Mouse (Mus musculus) testis, postnatal 10 days (tissue): ENCODE measurements around the gene Sh3bp5.
"Not testable (repeated sequence)": the region's sequence is repeated elsewhere in the genome, so short reads cannot be mapped to it uniquely, and the experiment has no call there.

ENCODE experiments used
- DNase-seq: peaks from one replicate; pipeline ENCODE4 v3.0.0; 2021; ENCODE audit warnings: low spot score

Gene Sh3bp5

GRCm38 (mm10) chr14:31435930-31436693 is at the start of gene Sh3bp5:
TSS of gene Sh3bp5 (minus strand) at chr14:31436078.
- peak; percentile 95 for DNase-seq

GRCm38 (mm10) chr14:31482417-31482816 is 46.5 kb upstream of the Sh3bp5 start:
- no peak for DNase-seq

- DNase-seq = no peak
These were observed 37.4 kb upstream of the Sh3bp5 start for GRCm38 (mm10) chr14:31473297-31473696.

- peak; percentile 78 for DNase-seq
These were observed 36.7 kb upstream of the Sh3bp5 start for GRCm38 (mm10) chr14:31472451-31473061.

- no peak for DNase-seq
These were observed 33.8 kb upstream of the Sh3bp5 start for GRCm38 (mm10) chr14:31469711-31470110.

GRCm38 (mm10) chr14:31464176-31464575 is 28.3 kb upstream of the Sh3bp5 start:
- peak; percentile 60 for DNase-seq

- no peak for DNase-seq
These were observed 27.0 kb upstream of the Sh3bp5 start for GRCm38 (mm10) chr14:31462886-31463285.

GRCm38 (mm10) chr14:31462226-31462625 is 26.3 kb upstream of the Sh3bp5 start:
- not testable (repeated sequence) for DNase-seq

- DNase-seq = no peak
These were observed 22.1 kb upstream of the Sh3bp5 start for GRCm38 (mm10) chr14:31458006-31458405.

- no peak for DNase-seq
These were observed 20.3 kb upstream of the Sh3bp5 start for GRCm38 (mm10) chr14:31456064-31456721.

- no peak for DNase-seq
These were observed 19.1 kb upstream of the Sh3bp5 start for GRCm38 (mm10) chr14:31454849-31455566.

GRCm38 (mm10) chr14:31453946-31454345 is 18.1 kb upstream of the Sh3bp5 start:
- not testable (repeated sequence) for DNase-seq

- no peak for DNase-seq
These were observed 13.1 kb upstream of the Sh3bp5 start for GRCm38 (mm10) chr14:31448994-31449393.

GRCm38 (mm10) chr14:31443616-31444015 is 7.7 kb upstream of the Sh3bp5 start:
- no peak for DNase-seq

GRCm38 (mm10) chr14:31440725-31441124 is 4.8 kb upstream of the Sh3bp5 start:
- DNase-seq = no peak

GRCm38 (mm10) chr14:31440230-31440629 is 4.4 kb upstream of the Sh3bp5 start:
- no peak for DNase-seq

- DNase-seq = no peak
These were observed 3.4 kb upstream of the Sh3bp5 start for GRCm38 (mm10) chr14:31439279-31439678.

- peak; percentile 84 for DNase-seq
These were observed 2.1 kb upstream of the Sh3bp5 start for GRCm38 (mm10) chr14:31437826-31438529.

- peak; percentile 67 for DNase-seq
These were observed 611 bp downstream of the Sh3bp5 start for GRCm38 (mm10) chr14:31435018-31435915.

- no peak for DNase-seq
These were observed 1.5 kb downstream of the Sh3bp5 start for GRCm38 (mm10) chr14:31434426-31434825.
